Mouse (Mus musculus): Measurements from ENCODE around the gene Pcmt1. TPM values are rescaled to one million over a fixed set of nuclear protein-coding genes. Genes with fewer than 3 reads are reported as not detected.

Gene Pcmt1
- polyA plus RNA-seq, 1 experiment, result 44.5 TPM

GRCm38 (mm10) chr10:7686902-7687301 is 6.0 kb upstream of the Pcmt1 start:
- peaks cover 12% of the 10 kb centered on the region for H3K4me1 ChIP-seq (ENCODE audit: control insufficient read depth, insufficient read depth, low read length)
- no peak overlapping the region for H3K4me3 ChIP-seq (ENCODE audit: insufficient read depth, low read length)
- TF ChIP-seq POLR2A (IDR thresholded peaks at IDR 0.05; ENCODE audit: borderline replicate concordance, low read depth, low read length) (no peak), CTCF (IDR thresholded peaks at IDR 0.05; ENCODE audit: low read depth, low read length) (no peak)
- H3K27ac ChIP-seq (ENCODE audit: insufficient read depth, low read depth, low read length), result no peak overlapping the region

- peak overlapping the region; percentile 48 for H3K4me3 ChIP-seq (ENCODE audit: insufficient read depth, low read length)
- H3K4me1 ChIP-seq (ENCODE audit: control insufficient read depth, insufficient read depth, low read length), result peaks cover 14% of the 10 kb centered on the region
- no peak overlapping the region for H3K27ac ChIP-seq (ENCODE audit: insufficient read depth, low read depth, low read length)
- TF ChIP-seq CTCF (IDR thresholded peaks at IDR 0.05; ENCODE audit: low read depth, low read length), result no peak
- TF ChIP-seq POLR2A (IDR thresholded peaks at IDR 0.05; ENCODE audit: borderline replicate concordance, low read depth, low read length), result no peak
Measured at GRCm38 (mm10) chr10:7682249-7682648, 1.3 kb upstream of the Pcmt1 start.

- Histone ChIP-seq H3K4me3 (ENCODE audit: insufficient read depth, low read length) (peak overlapping the region; percentile 84), H3K27ac (ENCODE audit: insufficient read depth, low read depth, low read length) (peak overlapping the region; percentile 60), H3K4me1 (ENCODE audit: control insufficient read depth, insufficient read depth, low read length) (peaks cover 14% of the 10 kb centered on the region)
- no peak for TF ChIP-seq CTCF (IDR thresholded peaks at IDR 0.05; ENCODE audit: low read depth, low read length)
- no peak for TF ChIP-seq POLR2A (IDR thresholded peaks at IDR 0.05; ENCODE audit: borderline replicate concordance, low read depth, low read length)
Measured at GRCm38 (mm10) chr10:7681343-7682025, 548 bp upstream of the Pcmt1 start.

- H3K27ac ChIP-seq (ENCODE audit: insufficient read depth, low read depth, low read length), result no peak overlapping the region
- no peak for TF ChIP-seq CTCF (IDR thresholded peaks at IDR 0.05; ENCODE audit: low read depth, low read length)
- no peak for TF ChIP-seq POLR2A (IDR thresholded peaks at IDR 0.05; ENCODE audit: borderline replicate concordance, low read depth, low read length)
- no peak overlapping the region for H3K4me3 ChIP-seq (ENCODE audit: insufficient read depth, low read length)
- H3K4me1 ChIP-seq (ENCODE audit: control insufficient read depth, insufficient read depth, low read length), result 0 out of 2 replicates have a peak, but pooled peaks cover 2% of the 10 kb centered on the region
Measured at GRCm38 (mm10) chr10:7673673-7674072, 7.3 kb downstream of the Pcmt1 start.

GRCm38 (mm10) chr10:7667342-7667802 is 13.6 kb downstream of the Pcmt1 start, which contains the start of gene Nup43:
Gene Nup43 (plus strand): TSS chr10:7667503.
- TF ChIP-seq POLR2A (IDR thresholded peaks at IDR 0.05; ENCODE audit: borderline replicate concordance, low read depth, low read length) (no peak), CTCF (IDR thresholded peaks at IDR 0.05; ENCODE audit: low read depth, low read length) (no peak)
- Histone ChIP-seq H3K27ac (ENCODE audit: insufficient read depth, low read depth, low read length) (peak within 1 kb of the TSS; percentile 63), H3K4me3 (ENCODE audit: insufficient read depth, low read length) (peak within 1 kb of the TSS; percentile 79), H3K4me1 (ENCODE audit: control insufficient read depth, insufficient read depth, low read length) (peaks cover 13% of the 10 kb centered on the region)

GRCm38 (mm10) chr10:7664889-7665288 is 16.0 kb downstream of the Pcmt1 start:
- Histone ChIP-seq H3K4me3 (ENCODE audit: insufficient read depth, low read length) (no peak overlapping the region), H3K27ac (ENCODE audit: insufficient read depth, low read depth, low read length) (no peak overlapping the region), H3K4me1 (ENCODE audit: control insufficient read depth, insufficient read depth, low read length) (peaks cover 13% of the 10 kb centered on the region)
- TF ChIP-seq CTCF (IDR thresholded peaks at IDR 0.05; ENCODE audit: low read depth, low read length), result no peak
- TF ChIP-seq POLR2A (IDR thresholded peaks at IDR 0.05; ENCODE audit: borderline replicate concordance, low read depth, low read length), result no peak

GRCm38 (mm10) chr10:7664027-7664526 is 16.9 kb downstream of the Pcmt1 start:
- H3K4me1 ChIP-seq (ENCODE audit: control insufficient read depth, insufficient read depth, low read length), result peaks cover 15% of the 10 kb centered on the region
- no peak for TF ChIP-seq CTCF (IDR thresholded peaks at IDR 0.05; ENCODE audit: low read depth, low read length)
- no peak overlapping the region for H3K27ac ChIP-seq (ENCODE audit: insufficient read depth, low read depth, low read length)
- H3K4me3 ChIP-seq (ENCODE audit: insufficient read depth, low read length), result peak overlapping the region; percentile 99

- Histone ChIP-seq H3K4me1 (ENCODE audit: control insufficient read depth, insufficient read depth, low read length) (peaks cover 15% of the 10 kb centered on the region), H3K27ac (ENCODE audit: insufficient read depth, low read depth, low read length) (peak overlapping the region; percentile 55), H3K4me3 (ENCODE audit: insufficient read depth, low read length) (peak overlapping the region; percentile 99)
- peak; percentile 52; the same call in 1 of the 2 replicates for TF ChIP-seq POLR2A (IDR thresholded peaks at IDR 0.05; ENCODE audit: borderline replicate concordance, low read depth, low read length)
- no peak for TF ChIP-seq CTCF (IDR thresholded peaks at IDR 0.05; ENCODE audit: low read depth, low read length)
Measured at GRCm38 (mm10) chr10:7663159-7664026, 17.5 kb downstream of the Pcmt1 start.

GRCm38 (mm10) chr10:7662471-7663141 is 18.3 kb downstream of the Pcmt1 start:
- H3K4me3 ChIP-seq (ENCODE audit: insufficient read depth, low read length), result peak overlapping the region; percentile 99
- peaks cover 15% of the 10 kb centered on the region for H3K4me1 ChIP-seq (ENCODE audit: control insufficient read depth, insufficient read depth, low read length)
- H3K27ac ChIP-seq (ENCODE audit: insufficient read depth, low read depth, low read length), result peak overlapping the region; percentile 39
- TF ChIP-seq POLR2A (IDR thresholded peaks at IDR 0.05; ENCODE audit: borderline replicate concordance, low read depth, low read length) (no peak), CTCF (IDR thresholded peaks at IDR 0.05; ENCODE audit: low read depth, low read length) (no peak)

Measured in bone marrow macrophage, adult 2 months (primary cell).